Mouse (Mus musculus): Measurements from ENCODE around the gene Ascc1.
A peak's percentile ranks its signal among the peaks of the same experiment; 100 is the strongest.

The Ascc1 gene

GRCm38 (mm10) chr10:60002673-60003212 is at the start of gene Ascc1, which contains the start of gene Anapc16:
TSS of gene Ascc1 (plus strand) at chr10:60002805.
TSS of gene Anapc16 (minus strand) at chr10:60003135.
- peak; percentile 96 to 98 for DNase-seq (ENCODE audit: low spot score in 2 of 2)

- no peak for DNase-seq (ENCODE audit: low spot score in 2 of 2)
Observed at GRCm38 (mm10) chr10:59953564-59954039, 49.0 kb upstream of the Ascc1 start.

- no peak for DNase-seq (ENCODE audit: low spot score in 2 of 2)
Observed at GRCm38 (mm10) chr10:59956681-59957080, 45.9 kb upstream of the Ascc1 start.

- no peak for DNase-seq (ENCODE audit: low spot score in 2 of 2)
Observed at GRCm38 (mm10) chr10:59957171-59958149, 45.1 kb upstream of the Ascc1 start.

GRCm38 (mm10) chr10:59958458-59958857 is 44.1 kb upstream of the Ascc1 start:
- no peak for DNase-seq (ENCODE audit: low spot score in 2 of 2)

- DNase-seq (ENCODE audit: low spot score in 2 of 2) = no peak
Observed at GRCm38 (mm10) chr10:59959517-59959916, 43.1 kb upstream of the Ascc1 start.

GRCm38 (mm10) chr10:59963609-59964008 is 39.0 kb upstream of the Ascc1 start:
- no peak for DNase-seq (ENCODE audit: low spot score in 2 of 2)

- DNase-seq (ENCODE audit: low spot score in 2 of 2) = no peak
Observed at GRCm38 (mm10) chr10:59964504-59965361, 37.9 kb upstream of the Ascc1 start.

- no peak for DNase-seq (ENCODE audit: low spot score in 2 of 2)
Observed at GRCm38 (mm10) chr10:59965362-59965695, 37.3 kb upstream of the Ascc1 start.

GRCm38 (mm10) chr10:59965788-59966187 is 36.8 kb upstream of the Ascc1 start:
- DNase-seq (ENCODE audit: low spot score in 2 of 2) = no peak

GRCm38 (mm10) chr10:59966743-59967142 is 35.9 kb upstream of the Ascc1 start:
- no peak for DNase-seq (ENCODE audit: low spot score in 2 of 2)

GRCm38 (mm10) chr10:59967309-59967942 is 35.2 kb upstream of the Ascc1 start:
- DNase-seq (ENCODE audit: low spot score in 2 of 2) = no peak

- DNase-seq (ENCODE audit: low spot score in 2 of 2) = peak in 1 of 2 experiments; percentile 51
Observed at GRCm38 (mm10) chr10:59969821-59970449, 32.7 kb upstream of the Ascc1 start.

- no peak for DNase-seq (ENCODE audit: low spot score in 2 of 2)
Observed at GRCm38 (mm10) chr10:59970450-59971062, 32.0 kb upstream of the Ascc1 start.

GRCm38 (mm10) chr10:59971813-59972212 is 30.8 kb upstream of the Ascc1 start:
- DNase-seq (ENCODE audit: low spot score in 2 of 2) = no peak

- DNase-seq (ENCODE audit: low spot score in 2 of 2) = no peak
Observed at GRCm38 (mm10) chr10:59972534-59972933, 30.1 kb upstream of the Ascc1 start.

- no peak for DNase-seq (ENCODE audit: low spot score in 2 of 2)
Observed at GRCm38 (mm10) chr10:59972999-59973398, 29.6 kb upstream of the Ascc1 start.

- DNase-seq (ENCODE audit: low spot score in 2 of 2) = no peak
Observed at GRCm38 (mm10) chr10:59973400-59973799, 29.2 kb upstream of the Ascc1 start.

GRCm38 (mm10) chr10:59974191-59974664 is 28.4 kb upstream of the Ascc1 start:
- DNase-seq (ENCODE audit: low spot score in 2 of 2) = peak in 1 of 2 experiments; percentile 68

GRCm38 (mm10) chr10:59974786-59975185 is 27.8 kb upstream of the Ascc1 start:
- DNase-seq (ENCODE audit: low spot score in 2 of 2) = peak in 1 of 2 experiments; percentile 41

Measured in spleen, postnatal 10 days (tissue).